Mouse (Mus musculus): ENCODE measurements around the gene Copa. TPM values are rescaled to one million over a fixed set of nuclear protein-coding genes. Genes with fewer than 3 reads are reported as not detected.

Gene Copa
- polyA plus RNA-seq, 1 experiment from 2014 or later, result 146 TPM

DNA sequence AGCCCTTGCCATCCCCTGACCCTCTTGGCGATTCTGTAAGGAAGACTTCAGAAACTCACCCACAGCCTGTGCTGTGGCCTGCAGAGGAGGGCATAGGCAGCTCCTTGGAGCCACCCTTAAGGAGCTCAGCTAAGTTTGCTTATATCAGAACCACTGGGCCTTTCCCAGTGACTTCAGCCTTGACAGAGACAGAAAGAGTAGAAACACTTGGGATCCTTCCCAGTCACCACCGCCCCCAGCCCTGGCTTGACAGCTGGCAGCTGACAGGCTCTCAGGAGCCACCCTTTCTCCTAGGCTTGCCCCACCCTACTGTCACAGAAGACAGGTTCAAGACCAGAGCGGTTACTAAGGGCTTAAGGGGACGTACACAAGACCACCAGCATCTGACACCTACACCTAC, 26.1 kb upstream of the Copa start:
- 54% methylated on average over 4 of the region's 4 CpGs for WGBS (ENCODE audit: insufficient replicate concordance)
- Histone ChIP-seq H3K27me3 (ENCODE audit: control insufficient read depth, insufficient read depth, low read length) (peaks cover 49% of the 10 kb centered on the region), H3K4me3 (ENCODE audit: low read depth, low read length) (no peak overlapping the region), H3K4me1 (ENCODE audit: control insufficient read depth, insufficient read depth, low read length) (peaks cover 6% of the 10 kb centered on the region; the same call in 1 of the 2 replicates), H3K9ac (ENCODE audit: low read depth, low read length) (no peak overlapping the region), H3K27ac (ENCODE audit: low read depth, low read length) (no peak overlapping the region), H3K9me3 (replicated peaks; ENCODE audit: control insufficient read depth, low read length) (no peaks in the 10 kb centered on the region), H3K36me3 (ENCODE audit: control insufficient read depth, insufficient read depth, low read length) (no peaks in the 10 kb centered on the region), H3K4me2 (no peak overlapping the region)
- ATAC-seq (replicated peaks; ENCODE audit: insufficient number of reproducible peaks, low FRiP score, low TSS enrichment), result no peak

DNA sequence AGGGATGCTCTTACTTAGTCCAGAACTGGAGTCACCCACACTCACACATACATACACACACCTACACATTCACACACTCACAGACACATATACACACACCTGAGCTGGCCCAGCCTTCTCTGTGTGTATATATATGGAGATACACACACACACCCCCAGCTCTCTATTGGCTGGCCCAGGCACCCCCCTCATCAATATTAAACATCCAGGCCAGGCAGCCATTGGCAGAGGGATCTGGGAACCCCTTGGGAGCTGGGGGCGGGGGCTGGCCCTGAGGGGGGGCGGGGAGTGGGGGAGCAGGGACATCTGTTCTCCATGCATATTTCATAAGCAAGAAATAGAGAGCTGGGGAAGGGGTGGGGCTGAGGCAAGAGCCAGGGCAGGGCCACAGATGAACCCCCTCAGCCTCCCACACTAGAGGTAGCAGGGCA, 24.8 kb upstream of the Copa start, which contains the start of gene Nhlh1:
Gene Nhlh1 (minus strand): TSS at position 83 of the 431 bp plus-strand sequence.
- Histone ChIP-seq H3K27ac (ENCODE audit: low read depth, low read length) (no peak within 1 kb of the TSS), H3K4me2 (no peak within 1 kb of the TSS), H3K9ac (ENCODE audit: low read depth, low read length) (no peak within 1 kb of the TSS; the same call in 1 of the 2 replicates), H3K27me3 (ENCODE audit: control insufficient read depth, insufficient read depth, low read length) (peaks cover 43% of the 10 kb centered on the region), H3K4me3 (ENCODE audit: low read depth, low read length) (no peak within 1 kb of the TSS), H3K36me3 (ENCODE audit: control insufficient read depth, insufficient read depth, low read length) (no peaks in the 10 kb centered on the region), H3K4me1 (ENCODE audit: control insufficient read depth, insufficient read depth, low read length) (peaks cover 6% of the 10 kb centered on the region; the same call in 1 of the 2 replicates), H3K9me3 (replicated peaks; ENCODE audit: control insufficient read depth, low read length) (no peaks in the 10 kb centered on the region)
- no peak for ATAC-seq (replicated peaks; ENCODE audit: insufficient number of reproducible peaks, low FRiP score, low TSS enrichment)
- 40% methylated on average over 2 of the region's 2 CpGs for WGBS (ENCODE audit: insufficient replicate concordance)

GRCm38 (mm10) chr1:172058321-172058720, 24.0 kb upstream of the Copa start:
- Histone ChIP-seq H3K27ac (ENCODE audit: low read depth, low read length) (no peak overlapping the region), H3K9ac (ENCODE audit: low read depth, low read length) (no peak overlapping the region; the same call in 1 of the 2 replicates), H3K4me3 (ENCODE audit: low read depth, low read length) (no peak overlapping the region), H3K4me1 (ENCODE audit: control insufficient read depth, insufficient read depth, low read length) (peaks cover 3% of the 10 kb centered on the region; the same call in 1 of the 2 replicates), H3K9me3 (replicated peaks; ENCODE audit: control insufficient read depth, low read length) (no peaks in the 10 kb centered on the region), H3K4me2 (no peak overlapping the region), H3K27me3 (ENCODE audit: control insufficient read depth, insufficient read depth, low read length) (peaks cover 35% of the 10 kb centered on the region), H3K36me3 (ENCODE audit: control insufficient read depth, insufficient read depth, low read length) (no peaks in the 10 kb centered on the region)
- 60% methylated on average over 6 of the region's 6 CpGs for WGBS (ENCODE audit: insufficient replicate concordance)
- ATAC-seq (replicated peaks; ENCODE audit: insufficient number of reproducible peaks, low FRiP score, low TSS enrichment), result no peak

GRCm38 (mm10) chr1:172058874-172059273, 23.5 kb upstream of the Copa start:
- H3K4me1 ChIP-seq (ENCODE audit: control insufficient read depth, insufficient read depth, low read length), result peaks cover 3% of the 10 kb centered on the region; the same call in 1 of the 2 replicates
- H3K27me3 ChIP-seq (ENCODE audit: control insufficient read depth, insufficient read depth, low read length), result peaks cover 30% of the 10 kb centered on the region
- ATAC-seq (replicated peaks; ENCODE audit: insufficient number of reproducible peaks, low FRiP score, low TSS enrichment), result no peak; the same call in 1 of the 2 replicates
- no peak overlapping the region for H3K27ac ChIP-seq (ENCODE audit: low read depth, low read length)
- 62% methylated on average over 7 of the region's 7 CpGs for WGBS (ENCODE audit: insufficient replicate concordance)
- no peak overlapping the region for H3K4me2 ChIP-seq
- no peak overlapping the region for H3K4me3 ChIP-seq (ENCODE audit: low read depth, low read length)
- no peak overlapping the region for H3K9ac ChIP-seq (ENCODE audit: low read depth, low read length)
- H3K9me3 ChIP-seq (replicated peaks; ENCODE audit: control insufficient read depth, low read length), result no peaks in the 10 kb centered on the region
- no peaks in the 10 kb centered on the region for H3K36me3 ChIP-seq (ENCODE audit: control insufficient read depth, insufficient read depth, low read length)

DNA sequence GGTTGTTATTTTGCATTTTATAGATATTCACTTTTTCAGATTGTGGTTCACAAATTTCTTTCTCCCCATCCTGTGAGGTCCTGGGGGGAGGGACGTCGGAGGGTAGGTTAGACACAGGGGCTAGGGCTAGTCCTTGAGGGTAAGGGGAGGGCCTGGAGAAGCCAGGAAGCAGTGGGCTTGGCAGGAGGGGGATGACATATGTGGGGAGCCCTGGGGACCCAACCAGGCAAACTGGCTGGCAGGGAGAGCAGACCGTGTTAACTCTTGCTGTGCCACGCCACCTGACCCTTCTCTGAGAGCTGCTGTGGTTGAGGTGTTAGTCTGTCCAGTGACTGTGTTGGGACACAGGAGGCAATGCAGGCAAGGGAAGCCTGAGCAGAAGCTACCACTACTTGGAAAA, 21.7 kb upstream of the Copa start:
- Histone ChIP-seq H3K27me3 (ENCODE audit: control insufficient read depth, insufficient read depth, low read length) (peaks cover 16% of the 10 kb centered on the region), H3K36me3 (ENCODE audit: control insufficient read depth, insufficient read depth, low read length) (peaks cover 4% of the 10 kb centered on the region; the same call in 1 of the 2 replicates), H3K4me1 (ENCODE audit: control insufficient read depth, insufficient read depth, low read length) (no peaks in the 10 kb centered on the region; the same call in 1 of the 2 replicates), H3K4me2 (no peak overlapping the region), H3K9ac (ENCODE audit: low read depth, low read length) (no peak overlapping the region), H3K9me3 (replicated peaks; ENCODE audit: control insufficient read depth, low read length) (no peaks in the 10 kb centered on the region), H3K27ac (ENCODE audit: low read depth, low read length) (no peak overlapping the region), H3K4me3 (ENCODE audit: low read depth, low read length) (no peak overlapping the region)
- no peak for ATAC-seq (replicated peaks; ENCODE audit: insufficient number of reproducible peaks, low FRiP score, low TSS enrichment)
- WGBS (ENCODE audit: insufficient replicate concordance), result 45% methylated on average over 4 of the region's 4 CpGs

GRCm38 (mm10) chr1:172061217-172061616, 21.1 kb upstream of the Copa start:
- Histone ChIP-seq H3K4me2 (no peak overlapping the region), H3K9me3 (replicated peaks; ENCODE audit: control insufficient read depth, low read length) (no peaks in the 10 kb centered on the region), H3K36me3 (ENCODE audit: control insufficient read depth, insufficient read depth, low read length) (peaks cover 7% of the 10 kb centered on the region; the same call in 1 of the 2 replicates), H3K4me3 (ENCODE audit: low read depth, low read length) (no peak overlapping the region), H3K9ac (ENCODE audit: low read depth, low read length) (no peak overlapping the region), H3K27me3 (ENCODE audit: control insufficient read depth, insufficient read depth, low read length) (peaks cover 12% of the 10 kb centered on the region), H3K27ac (ENCODE audit: low read depth, low read length) (no peak overlapping the region), H3K4me1 (ENCODE audit: control insufficient read depth, insufficient read depth, low read length) (no peaks in the 10 kb centered on the region; the same call in 1 of the 2 replicates)
- no peak for ATAC-seq (replicated peaks; ENCODE audit: insufficient number of reproducible peaks, low FRiP score, low TSS enrichment)
- WGBS (ENCODE audit: insufficient replicate concordance), result 26% methylated on average over 8 of the region's 8 CpGs

- no peak for ATAC-seq (replicated peaks; ENCODE audit: insufficient number of reproducible peaks, low FRiP score, low TSS enrichment)
- 81% methylated on average over 2 of the region's 2 CpGs for WGBS (ENCODE audit: insufficient replicate concordance)
Observed at GRCm38 (mm10) chr1:172062101-172062500, 20.2 kb upstream of the Copa start.

DNA sequence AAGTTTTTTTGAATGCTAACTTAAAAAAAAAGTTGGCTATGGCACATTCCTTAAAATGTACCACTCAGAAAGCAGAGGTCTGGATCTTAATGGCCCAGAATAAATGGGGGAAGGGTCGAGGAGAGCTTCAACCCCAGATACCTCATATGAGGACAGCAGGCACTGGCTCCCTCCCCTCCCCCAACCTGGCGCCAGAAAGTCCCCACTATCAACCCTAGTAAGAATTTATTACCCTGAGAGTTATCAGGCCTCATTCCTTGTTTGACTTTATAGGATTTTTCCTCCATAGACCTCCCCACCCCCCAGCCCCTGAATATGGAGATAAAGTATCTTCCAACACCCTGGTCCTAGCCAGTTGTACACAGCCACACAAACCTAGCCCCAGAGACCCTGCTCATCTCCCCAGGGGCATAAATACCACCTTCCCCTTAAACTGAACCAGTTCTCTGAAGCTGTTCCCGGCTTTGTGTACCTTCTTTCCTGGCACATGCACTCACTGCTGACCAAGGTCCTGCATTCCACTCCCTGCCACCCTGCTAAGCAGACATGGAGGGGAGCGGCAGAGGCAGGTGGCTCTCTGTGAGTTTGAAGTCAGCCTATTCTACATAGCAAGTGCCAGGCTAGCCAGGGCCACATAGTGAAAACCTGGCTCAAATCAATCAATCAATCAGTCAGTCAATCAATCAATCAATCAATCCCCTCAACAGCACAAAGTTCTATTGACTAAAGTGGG, 18.9 kb upstream of the Copa start:
- Histone ChIP-seq H3K9ac (ENCODE audit: low read depth, low read length) (no peak overlapping the region), H3K27ac (ENCODE audit: low read depth, low read length) (no peak overlapping the region), H3K27me3 (ENCODE audit: control insufficient read depth, insufficient read depth, low read length) (peaks cover 5% of the 10 kb centered on the region), H3K9me3 (replicated peaks; ENCODE audit: control insufficient read depth, low read length) (no peaks in the 10 kb centered on the region), H3K4me1 (ENCODE audit: control insufficient read depth, insufficient read depth, low read length) (no peaks in the 10 kb centered on the region; the same call in 1 of the 2 replicates), H3K4me2 (no peak overlapping the region), H3K36me3 (ENCODE audit: control insufficient read depth, insufficient read depth, low read length) (peaks cover 22% of the 10 kb centered on the region), H3K4me3 (ENCODE audit: low read depth, low read length) (no peak overlapping the region)
- no peak for ATAC-seq (replicated peaks; ENCODE audit: insufficient number of reproducible peaks, low FRiP score, low TSS enrichment)
- 39% methylated on average over 4 of the region's 4 CpGs for WGBS (ENCODE audit: insufficient replicate concordance)

More at GRCm38 (mm10) chr1:172062101-172062500, 20.2 kb upstream of the Copa start:
- peaks cover 13% of the 10 kb centered on the region for H3K36me3 ChIP-seq (ENCODE audit: control insufficient read depth, insufficient read depth, low read length)
- H3K27ac ChIP-seq (ENCODE audit: low read depth, low read length), result no peak overlapping the region
- no peaks in the 10 kb centered on the region; the same call in 1 of the 2 replicates for H3K4me1 ChIP-seq (ENCODE audit: control insufficient read depth, insufficient read depth, low read length)
- H3K27me3 ChIP-seq (ENCODE audit: control insufficient read depth, insufficient read depth, low read length), result peaks cover 5% of the 10 kb centered on the region
- no peak overlapping the region for H3K9ac ChIP-seq (ENCODE audit: low read depth, low read length)
- H3K4me2 ChIP-seq, result no peak overlapping the region
- H3K9me3 ChIP-seq (replicated peaks; ENCODE audit: control insufficient read depth, low read length), result no peaks in the 10 kb centered on the region
- H3K4me3 ChIP-seq (ENCODE audit: low read depth, low read length), result no peak overlapping the region
